Mouse (Mus musculus) small intestine, adult 2 months (tissue): ENCODE results near the gene Plcd3.
A peak's percentile ranks its signal among the peaks of the same experiment; 100 is the strongest.

Experiments
- CTCF ChIP-seq: fragments of 200-500 bp; IDR thresholded peaks from 2 replicates; pipeline ENCODE4 v1.5.1; 2012; ENCODE audit warnings: low read depth, mild to moderate bottlenecking, control low read depth, inconsistent platforms, low read length, moderate library complexity, mixed read lengths; ENCODE audit not compliant: insufficient replicate concordance, insufficient read length; ENCODE audit errors: extremely low read depth
- POLR2A ChIP-seq: fragments of 200-500 bp; IDR thresholded peaks from 2 replicates; pipeline ENCODE4 v1.6.1; 2012; ENCODE audit warnings: low read depth, mild to moderate bottlenecking, control low read depth, inconsistent platforms, low read length, moderate library complexity

DNA sequence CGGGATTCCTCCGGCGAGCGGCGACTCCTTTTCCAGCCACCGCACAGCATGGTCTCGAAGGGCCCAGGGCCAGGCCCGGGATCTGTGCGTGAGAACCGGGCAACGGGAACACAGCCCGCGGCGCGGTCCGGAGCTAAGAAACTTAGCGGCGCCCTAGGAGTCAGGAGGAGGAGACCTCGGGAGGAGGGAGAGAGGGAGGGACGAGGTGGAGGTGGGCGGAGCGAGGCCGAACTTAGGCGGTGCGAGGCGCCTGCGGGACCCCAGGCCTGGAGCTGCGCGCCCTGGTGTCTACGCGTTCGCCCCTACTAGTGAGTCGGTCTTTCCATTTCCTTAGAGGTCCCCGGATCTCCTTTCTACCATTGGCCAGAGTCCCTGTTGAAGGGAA lies at the start of gene Plcd3, which contains the start of gene Acbd4:
- TF ChIP-seq CTCF (no peak), POLR2A (peak; percentile 58; the same call in 1 of the 2 replicates)
